Mouse (Mus musculus): Measurements from ENCODE around the gene Gtpbp1. TPM values are rescaled to one million over a fixed set of nuclear protein-coding genes. Genes with fewer than 3 reads are reported as not detected.

The Gtpbp1 gene
- polyA plus RNA-seq, 1 experiment = 42.4 TPM

- Histone ChIP-seq H3K4me3 (replicated peaks) (peak overlapping the region; percentile 93), H3K4me1 (peaks cover 84% of the 10 kb centered on the region)
- TF ChIP-seq GATA1 (IDR thresholded peaks at IDR 0.05; ENCODE audit: borderline replicate concordance, low read length) (no peak), FLI1 (IDR thresholded peaks at IDR 0.05; ENCODE audit: low read length) (no peak)
Observed at GRCm38 (mm10) chr15:79693740-79694139, 3.1 kb downstream of the Gtpbp1 start.

GRCm38 (mm10) chr15:79694512-79694911, 3.9 kb downstream of the Gtpbp1 start:
- no peaks in the 10 kb centered on the region for H3K9me3 ChIP-seq
- peak overlapping the region; percentile 93 for H3K4me3 ChIP-seq (replicated peaks)
- no peak; the same call in 2 of the 3 replicates for TF ChIP-seq GATA1 (IDR thresholded peaks at IDR 0.05; ENCODE audit: borderline replicate concordance, low read length)
- TF ChIP-seq FLI1 (IDR thresholded peaks at IDR 0.05; ENCODE audit: low read length) = no peak
- peaks cover 84% of the 10 kb centered on the region for H3K4me1 ChIP-seq
- peaks cover 43% of the 10 kb centered on the region for H3K36me3 ChIP-seq (replicated peaks; ENCODE audit: low read length)
- H3K27me3 ChIP-seq (replicated peaks) = no peaks in the 10 kb centered on the region

More at GRCm38 (mm10) chr15:79693740-79694139, 3.1 kb downstream of the Gtpbp1 start:
- no peaks in the 10 kb centered on the region for H3K27me3 ChIP-seq (replicated peaks)
- peaks cover 37% of the 10 kb centered on the region for H3K36me3 ChIP-seq (replicated peaks; ENCODE audit: low read length)
- no peaks in the 10 kb centered on the region for H3K9me3 ChIP-seq

GRCm38 (mm10) chr15:79695516-79695915, 4.9 kb downstream of the Gtpbp1 start:
- Histone ChIP-seq H3K27me3 (replicated peaks) (no peaks in the 10 kb centered on the region), H3K36me3 (replicated peaks; ENCODE audit: low read length) (peaks cover 44% of the 10 kb centered on the region), H3K9me3 (no peaks in the 10 kb centered on the region), H3K4me1 (peaks cover 78% of the 10 kb centered on the region), H3K4me3 (replicated peaks) (peak overlapping the region; percentile 12)
- no peak for TF ChIP-seq GATA1 (IDR thresholded peaks at IDR 0.05; ENCODE audit: borderline replicate concordance, low read length)
- TF ChIP-seq FLI1 (IDR thresholded peaks at IDR 0.05; ENCODE audit: low read length) = no peak

GRCm38 (mm10) chr15:79696508-79696907, 5.9 kb downstream of the Gtpbp1 start:
- TF ChIP-seq GATA1 (IDR thresholded peaks at IDR 0.05; ENCODE audit: borderline replicate concordance, low read length) (no peak), FLI1 (IDR thresholded peaks at IDR 0.05; ENCODE audit: low read length) (no peak)
- Histone ChIP-seq H3K9me3 (no peaks in the 10 kb centered on the region), H3K4me3 (replicated peaks) (no peak overlapping the region), H3K36me3 (replicated peaks; ENCODE audit: low read length) (peaks cover 44% of the 10 kb centered on the region), H3K4me1 (peaks cover 75% of the 10 kb centered on the region), H3K27me3 (replicated peaks) (no peaks in the 10 kb centered on the region)

GRCm38 (mm10) chr15:79697011-79697410, 6.4 kb downstream of the Gtpbp1 start:
- Histone ChIP-seq H3K4me3 (replicated peaks) (no peak overlapping the region), H3K36me3 (replicated peaks; ENCODE audit: low read length) (peaks cover 44% of the 10 kb centered on the region), H3K9me3 (no peaks in the 10 kb centered on the region), H3K27me3 (replicated peaks) (no peaks in the 10 kb centered on the region), H3K4me1 (peaks cover 70% of the 10 kb centered on the region)
- TF ChIP-seq GATA1 (IDR thresholded peaks at IDR 0.05; ENCODE audit: borderline replicate concordance, low read length) (no peak), FLI1 (IDR thresholded peaks at IDR 0.05; ENCODE audit: low read length) (no peak)

GRCm38 (mm10) chr15:79697558-79698187, 7.0 kb downstream of the Gtpbp1 start:
- Histone ChIP-seq H3K27me3 (replicated peaks) (no peaks in the 10 kb centered on the region), H3K36me3 (replicated peaks; ENCODE audit: low read length) (peaks cover 44% of the 10 kb centered on the region), H3K4me3 (replicated peaks) (no peak overlapping the region), H3K9me3 (no peaks in the 10 kb centered on the region), H3K4me1 (peaks cover 63% of the 10 kb centered on the region)
- no peak for TF ChIP-seq GATA1 (IDR thresholded peaks at IDR 0.05; ENCODE audit: borderline replicate concordance, low read length)
- no peak for TF ChIP-seq FLI1 (IDR thresholded peaks at IDR 0.05; ENCODE audit: low read length)

- H3K4me1 ChIP-seq = peaks cover 52% of the 10 kb centered on the region
- H3K36me3 ChIP-seq (replicated peaks; ENCODE audit: low read length) = peaks cover 56% of the 10 kb centered on the region
- no peaks in the 10 kb centered on the region for H3K9me3 ChIP-seq
- H3K4me3 ChIP-seq (replicated peaks) = no peak overlapping the region
- H3K27me3 ChIP-seq (replicated peaks) = no peaks in the 10 kb centered on the region
- TF ChIP-seq GATA1 (IDR thresholded peaks at IDR 0.05; ENCODE audit: borderline replicate concordance, low read length) = no peak
- TF ChIP-seq FLI1 (IDR thresholded peaks at IDR 0.05; ENCODE audit: low read length) = no peak
Observed at GRCm38 (mm10) chr15:79706603-79707214, 16.1 kb downstream of the Gtpbp1 start.

- TF ChIP-seq GATA1 (IDR thresholded peaks at IDR 0.05; ENCODE audit: borderline replicate concordance, low read length) (no peak), FLI1 (IDR thresholded peaks at IDR 0.05; ENCODE audit: low read length) (no peak)
- H3K36me3 ChIP-seq (replicated peaks; ENCODE audit: low read length) = peaks cover 72% of the 10 kb centered on the region
- H3K27me3 ChIP-seq (replicated peaks) = no peaks in the 10 kb centered on the region
- peak overlapping the region; percentile 67 for H3K4me3 ChIP-seq (replicated peaks)
- peaks cover 55% of the 10 kb centered on the region for H3K4me1 ChIP-seq
- no peaks in the 10 kb centered on the region for H3K9me3 ChIP-seq
Observed at GRCm38 (mm10) chr15:79708229-79708822, 17.7 kb downstream of the Gtpbp1 start.

- no peak for TF ChIP-seq GATA1 (IDR thresholded peaks at IDR 0.05; ENCODE audit: borderline replicate concordance, low read length)
- TF ChIP-seq FLI1 (IDR thresholded peaks at IDR 0.05; ENCODE audit: low read length) = no peak
- Histone ChIP-seq H3K4me3 (replicated peaks) (peak overlapping the region; percentile 43), H3K27me3 (replicated peaks) (no peaks in the 10 kb centered on the region), H3K9me3 (no peaks in the 10 kb centered on the region), H3K36me3 (replicated peaks; ENCODE audit: low read length) (peaks cover 98% of the 10 kb centered on the region), H3K4me1 (peaks cover 63% of the 10 kb centered on the region)
Observed at GRCm38 (mm10) chr15:79715646-79716045, 25.0 kb downstream of the Gtpbp1 start.

- no peaks in the 10 kb centered on the region for H3K9me3 ChIP-seq
- TF ChIP-seq GATA1 (IDR thresholded peaks at IDR 0.05; ENCODE audit: borderline replicate concordance, low read length) (no peak), FLI1 (IDR thresholded peaks at IDR 0.05; ENCODE audit: low read length) (no peak)
- peaks cover 97% of the 10 kb centered on the region for H3K36me3 ChIP-seq (replicated peaks; ENCODE audit: low read length)
- peaks cover 66% of the 10 kb centered on the region for H3K4me1 ChIP-seq
- no peaks in the 10 kb centered on the region for H3K27me3 ChIP-seq (replicated peaks)
- no peak overlapping the region for H3K4me3 ChIP-seq (replicated peaks)
Observed at GRCm38 (mm10) chr15:79716710-79717109, 26.1 kb downstream of the Gtpbp1 start.
